Mouse (Mus musculus) bone marrow macrophage, adult 2 months (primary cell): ENCODE measurements around the gene Plcd1. TPM values are rescaled to one million over a fixed set of nuclear protein-coding genes. Genes with fewer than 3 reads are reported as not detected.

Source experiments
- H3K27ac ChIP-seq: 2 replicates; pipeline ENCODE4 v1.5.1; 2012; ENCODE audit warnings: low read depth, low read length; ENCODE audit not compliant: insufficient read depth
- H3K4me1 ChIP-seq: 2 replicates; pipeline ENCODE4 v1.6.1; 2012; ENCODE audit warnings: low read length; ENCODE audit not compliant: control insufficient read depth, insufficient read depth
- H3K4me3 ChIP-seq: 2 replicates; pipeline ENCODE4 v1.5.1; 2012; ENCODE audit warnings: mild to moderate bottlenecking, low read length, moderate library complexity; ENCODE audit not compliant: insufficient read depth
- CTCF ChIP-seq: IDR thresholded peaks from 2 replicates; pipeline ENCODE4 v1.5.1; 2012; ENCODE audit warnings: low read depth, mild to moderate bottlenecking, low read length, moderate library complexity
- POLR2A ChIP-seq: IDR thresholded peaks from 2 replicates; pipeline ENCODE4 v1.6.1; 2012; ENCODE audit warnings: mild to moderate bottlenecking, low read depth, low read length, borderline replicate concordance
- polyA plus RNA-seq: library from polyadenylated mRNA; stranded (reverse); fragments of >200 nt; gene quantifications from 2 replicates; pipeline ENCODE4 v1.2.4, GENCODE M21; 2012; ENCODE audit not compliant: missing spikeins, insufficient read depth, insufficient read length

The Plcd1 gene
- polyA plus RNA-seq = 1.7 and 1.8 TPM in 2 replicates

DNA sequence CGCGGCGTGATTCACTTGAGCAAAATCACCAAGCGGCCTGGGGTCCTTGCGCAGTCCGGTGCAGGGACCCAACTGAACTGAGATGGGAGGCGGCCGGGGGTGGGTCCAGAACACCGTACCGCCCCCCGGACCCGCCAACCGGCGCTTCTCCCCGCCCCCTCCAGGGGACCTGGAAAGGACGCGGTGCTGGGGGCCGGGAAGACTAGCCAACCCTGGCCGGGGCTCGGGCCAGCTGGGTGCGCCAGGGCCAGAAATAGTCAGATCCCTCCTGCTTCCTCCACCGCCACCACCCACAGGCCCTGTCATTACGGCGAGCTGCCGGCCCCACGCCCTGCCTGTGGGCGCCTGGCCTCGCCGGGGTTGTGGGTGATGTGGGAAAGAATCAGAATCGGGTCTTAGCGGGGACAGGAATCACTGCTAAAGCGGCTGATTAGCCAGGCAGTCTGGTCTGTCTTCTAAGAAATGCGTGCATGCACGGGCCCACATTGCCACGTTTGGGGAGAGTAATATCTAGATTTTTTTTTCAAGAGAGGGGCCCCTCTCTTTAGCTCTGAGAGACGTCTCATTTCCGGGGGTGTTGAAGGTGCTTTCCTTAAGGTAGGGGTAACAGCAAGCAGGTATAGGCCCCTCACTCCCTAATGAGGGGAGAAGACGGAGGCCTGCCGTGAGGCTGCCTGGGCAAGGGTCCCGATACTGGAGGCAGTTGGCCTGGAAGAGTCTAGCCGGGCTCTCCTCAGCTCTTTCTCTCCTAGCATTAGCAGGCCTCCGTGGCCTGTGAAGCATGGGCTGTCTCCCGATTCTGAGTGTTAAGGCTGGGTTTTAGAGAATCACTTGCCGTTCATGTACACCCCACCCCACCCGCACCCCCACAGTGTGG, at the start of gene Plcd1:
Plcd1 (minus strand) TSS at position 84 of the 877 bp plus-strand sequence.
- TF ChIP-seq POLR2A (no peak), CTCF (no peak)
- H3K4me3 ChIP-seq = peak within 1 kb of the TSS; percentile 56
- no peak within 1 kb of the TSS for H3K27ac ChIP-seq
- no peaks in the 10 kb centered on the region for H3K4me1 ChIP-seq

DNA sequence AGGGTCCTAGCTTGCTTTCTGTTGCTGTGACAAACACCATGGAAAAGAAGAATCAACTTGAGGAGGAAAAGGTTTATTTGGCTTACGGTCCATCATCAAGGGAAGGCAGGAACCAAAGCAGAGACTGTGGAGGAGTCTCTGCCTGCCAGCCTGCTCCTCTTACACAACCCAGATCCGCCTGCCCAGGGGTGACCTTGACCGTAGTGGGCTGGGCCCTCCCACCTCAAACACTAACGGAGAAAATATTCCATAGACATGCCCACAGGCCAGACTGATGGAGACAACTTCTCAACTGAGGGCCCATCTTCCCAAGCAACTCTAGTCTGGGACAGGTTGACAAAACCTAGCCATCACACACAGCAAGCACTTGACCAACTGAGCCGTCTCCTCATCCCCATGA, 48.8 kb upstream of the Plcd1 start:
- Histone ChIP-seq H3K4me1 (no peaks in the 10 kb centered on the region), H3K4me3 (no peak overlapping the region), H3K27ac (no peak overlapping the region)
- no peak for TF ChIP-seq POLR2A
- TF ChIP-seq CTCF = no peak

- TF ChIP-seq POLR2A (no peak), CTCF (no peak)
- Histone ChIP-seq H3K27ac (no peak overlapping the region), H3K4me1 (no peaks in the 10 kb centered on the region), H3K4me3 (no peak overlapping the region)
Observed at GRCm38 (mm10) chr9:119138836-119139235, 45.5 kb upstream of the Plcd1 start.

DNA sequence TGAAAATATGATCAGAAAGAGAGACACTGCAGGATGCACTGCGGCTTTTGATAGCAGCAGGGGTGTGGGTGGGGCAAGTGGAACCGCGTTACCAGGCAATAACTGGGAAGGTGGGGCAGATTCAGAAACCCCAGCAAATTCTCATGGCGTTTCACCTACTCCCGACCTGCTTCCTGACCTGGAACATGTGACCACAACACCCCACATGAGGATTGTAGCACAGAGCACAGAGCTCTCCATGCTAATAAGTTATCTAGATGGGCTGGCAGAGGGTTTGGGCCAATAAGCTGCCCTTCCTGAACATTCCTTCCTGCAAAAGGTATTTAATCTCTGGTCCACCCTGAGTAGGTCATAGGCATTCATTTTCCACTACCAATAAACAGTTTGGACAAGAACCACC, 37.4 kb upstream of the Plcd1 start:
- TF ChIP-seq POLR2A (no peak), CTCF (no peak)
- no peak overlapping the region for H3K27ac ChIP-seq
- H3K4me3 ChIP-seq = no peak overlapping the region
- H3K4me1 ChIP-seq = no peaks in the 10 kb centered on the region

GRCm38 (mm10) chr9:119128436-119129181, 35.3 kb upstream of the Plcd1 start:
- Histone ChIP-seq H3K27ac (no peak overlapping the region), H3K4me1 (no peaks in the 10 kb centered on the region), H3K4me3 (no peak overlapping the region)
- TF ChIP-seq POLR2A (no peak), CTCF (no peak)

- no peak overlapping the region for H3K4me3 ChIP-seq
- no peak overlapping the region for H3K27ac ChIP-seq
- TF ChIP-seq POLR2A = no peak
- TF ChIP-seq CTCF = no peak
- H3K4me1 ChIP-seq = no peaks in the 10 kb centered on the region
Observed at GRCm38 (mm10) chr9:119122596-119123369, 29.5 kb upstream of the Plcd1 start.

- no peaks in the 10 kb centered on the region for H3K4me1 ChIP-seq
- no peak overlapping the region for H3K27ac ChIP-seq
- H3K4me3 ChIP-seq = no peak overlapping the region
- TF ChIP-seq CTCF (no peak), POLR2A (no peak)
Observed at GRCm38 (mm10) chr9:119120168-119120560, 26.9 kb upstream of the Plcd1 start.

- no peak overlapping the region for H3K4me3 ChIP-seq
- TF ChIP-seq POLR2A (no peak), CTCF (no peak)
- H3K27ac ChIP-seq = no peak overlapping the region
- H3K4me1 ChIP-seq = no peaks in the 10 kb centered on the region
Observed at GRCm38 (mm10) chr9:119119409-119120167, 26.3 kb upstream of the Plcd1 start.

GRCm38 (mm10) chr9:119114911-119115310, 21.6 kb upstream of the Plcd1 start:
- H3K27ac ChIP-seq = no peak overlapping the region
- no peak overlapping the region for H3K4me3 ChIP-seq
- TF ChIP-seq POLR2A = no peak
- no peak for TF ChIP-seq CTCF
- H3K4me1 ChIP-seq = no peaks in the 10 kb centered on the region
